Mouse (Mus musculus) thymus, postnatal 10 days (tissue): ENCODE results near the gene Lnpep.
"Not testable (repeated sequence)": the region's sequence is repeated elsewhere in the genome, so short reads cannot be mapped to it uniquely, and the experiment has no call there.

ENCODE experiments used
- DNase-seq, 2 experiments: peaks; one replicate each; pipeline ENCODE4 v3.0.0; 2021; ENCODE audit warnings: low spot score in 2 of 2

Lnpep gene

GRCm38 (mm10) chr17:17624957-17625586 is at the start of gene Lnpep:
TSS of gene Lnpep (minus strand) at chr17:17625050.
- peak; percentile 92 to 97 for DNase-seq

- DNase-seq, result no peak
These were observed 31.0 kb upstream of the Lnpep start for GRCm38 (mm10) chr17:17655829-17656176.

GRCm38 (mm10) chr17:17654997-17655828 is 30.4 kb upstream of the Lnpep start:
- DNase-seq, result peak in 1 of 2 experiments; percentile 7

- DNase-seq, result no peak
These were observed 27.7 kb upstream of the Lnpep start for GRCm38 (mm10) chr17:17652570-17652969.

- DNase-seq, result peak in 1 of 2 experiments; percentile 62
These were observed 20.9 kb upstream of the Lnpep start for GRCm38 (mm10) chr17:17645738-17646137.

- DNase-seq, result no peak
These were observed 12.5 kb upstream of the Lnpep start for GRCm38 (mm10) chr17:17637387-17637786.

- peak in 1 of 2 experiments; percentile 30 for DNase-seq
These were observed 11.3 kb upstream of the Lnpep start for GRCm38 (mm10) chr17:17636147-17636546.

GRCm38 (mm10) chr17:17634033-17634432 is 9.2 kb upstream of the Lnpep start:
- DNase-seq, result no peak

- no peak for DNase-seq
These were observed 7.1 kb upstream of the Lnpep start for GRCm38 (mm10) chr17:17631985-17632384.

GRCm38 (mm10) chr17:17628237-17628879 is 3.5 kb upstream of the Lnpep start:
- not testable (repeated sequence) for DNase-seq

GRCm38 (mm10) chr17:17627558-17627957 is 2.7 kb upstream of the Lnpep start:
- DNase-seq, result no peak

- peak in 1 of 2 experiments; percentile 8 for DNase-seq
These were observed 1.2 kb upstream of the Lnpep start for GRCm38 (mm10) chr17:17625887-17626679.

GRCm38 (mm10) chr17:17624421-17624956 is 361 bp downstream of the Lnpep start:
- peak; percentile 94 to 96 for DNase-seq

GRCm38 (mm10) chr17:17623890-17624420 is 895 bp downstream of the Lnpep start:
- peak in 1 of 2 experiments; percentile 58 for DNase-seq

GRCm38 (mm10) chr17:17623221-17623889 is 1.5 kb downstream of the Lnpep start:
- DNase-seq, result no peak

GRCm38 (mm10) chr17:17622576-17622975 is 2.3 kb downstream of the Lnpep start:
- DNase-seq, result no peak

GRCm38 (mm10) chr17:17621586-17621985 is 3.3 kb downstream of the Lnpep start:
- no peak for DNase-seq

- DNase-seq, result no peak
These were observed 6.4 kb downstream of the Lnpep start for GRCm38 (mm10) chr17:17618463-17618862.

GRCm38 (mm10) chr17:17617440-17618204 is 7.2 kb downstream of the Lnpep start:
- no peak for DNase-seq

GRCm38 (mm10) chr17:17612336-17612735 is 12.5 kb downstream of the Lnpep start:
- no peak for DNase-seq
